Mouse (Mus musculus): Measurements from ENCODE around the gene Olfm2. TPM values are rescaled to one million over a fixed set of nuclear protein-coding genes. Genes with fewer than 3 reads are reported as not detected.
"Not testable (repeated sequence)": the region's sequence is repeated elsewhere in the genome, so short reads cannot be mapped to it uniquely, and the experiment has no call there.

Gene Olfm2
- polyA plus RNA-seq, 1 experiment from 2014 or later = 2.3 TPM

- WGBS (ENCODE audit: insufficient replicate concordance) = 62% methylated on average over 5 of the region's 5 CpGs
- Histone ChIP-seq H3K9ac (ENCODE audit: low read depth, low read length) (no peak overlapping the region), H3K27me3 (ENCODE audit: control insufficient read depth, insufficient read depth, low read length) (peaks cover 6% of the 10 kb centered on the region; the same call in 1 of the 2 replicates), H3K36me3 (ENCODE audit: control insufficient read depth, insufficient read depth, low read length) (no peaks in the 10 kb centered on the region), H3K4me3 (ENCODE audit: low read depth, low read length) (no peak overlapping the region), H3K4me1 (ENCODE audit: control insufficient read depth, insufficient read depth, low read length) (0 out of 2 replicates have a peak, but pooled peaks cover 5% of the 10 kb centered on the region), H3K9me3 (replicated peaks; ENCODE audit: control insufficient read depth, low read length) (no peaks in the 10 kb centered on the region), H3K27ac (ENCODE audit: low read depth, low read length) (no peak overlapping the region), H3K4me2 (no peak overlapping the region)
- no peak for ATAC-seq (replicated peaks; ENCODE audit: insufficient number of reproducible peaks, low FRiP score, low TSS enrichment)
These were observed 49.9 kb downstream of the Olfm2 start for GRCm38 (mm10) chr9:20696107-20696712.

- Histone ChIP-seq H3K9ac (ENCODE audit: low read depth, low read length) (peak overlapping the region; percentile 12; the same call in 1 of the 2 replicates), H3K9me3 (replicated peaks; ENCODE audit: control insufficient read depth, low read length) (no peaks in the 10 kb centered on the region), H3K4me3 (ENCODE audit: low read depth, low read length) (peak overlapping the region; percentile 26), H3K36me3 (ENCODE audit: control insufficient read depth, insufficient read depth, low read length) (no peaks in the 10 kb centered on the region), H3K27ac (ENCODE audit: low read depth, low read length) (no peak overlapping the region), H3K27me3 (ENCODE audit: control insufficient read depth, insufficient read depth, low read length) (peaks cover 6% of the 10 kb centered on the region; the same call in 1 of the 2 replicates), H3K4me2 (peak overlapping the region; percentile 65), H3K4me1 (ENCODE audit: control insufficient read depth, insufficient read depth, low read length) (peaks cover 9% of the 10 kb centered on the region)
- WGBS (ENCODE audit: insufficient replicate concordance) = 3% methylated on average over 25 of the region's 25 CpGs
- no peak for ATAC-seq (replicated peaks; ENCODE audit: insufficient number of reproducible peaks, low FRiP score, low TSS enrichment)
These were observed 51.4 kb downstream of the Olfm2 start for GRCm38 (mm10) chr9:20694721-20695235.

GRCm38 (mm10) chr9:20692863-20693262, 53.3 kb downstream of the Olfm2 start:
- Histone ChIP-seq H3K9me3 (replicated peaks; ENCODE audit: control insufficient read depth, low read length) (no peaks in the 10 kb centered on the region), H3K36me3 (ENCODE audit: control insufficient read depth, insufficient read depth, low read length) (no peaks in the 10 kb centered on the region), H3K4me3 (ENCODE audit: low read depth, low read length) (no peak overlapping the region), H3K27ac (ENCODE audit: low read depth, low read length) (no peak overlapping the region), H3K9ac (ENCODE audit: low read depth, low read length) (no peak overlapping the region), H3K4me1 (ENCODE audit: control insufficient read depth, insufficient read depth, low read length) (peaks cover 14% of the 10 kb centered on the region), H3K27me3 (ENCODE audit: control insufficient read depth, insufficient read depth, low read length) (peaks cover 6% of the 10 kb centered on the region; the same call in 1 of the 2 replicates), H3K4me2 (no peak overlapping the region)
- WGBS (ENCODE audit: insufficient replicate concordance) = 79% methylated on average over 3 of the region's 3 CpGs
- ATAC-seq (replicated peaks; ENCODE audit: insufficient number of reproducible peaks, low FRiP score, low TSS enrichment) = no peak

- not testable (repeated sequence) for H3K36me3 ChIP-seq (ENCODE audit: control insufficient read depth, insufficient read depth, low read length); ATAC-seq (replicated peaks; ENCODE audit: insufficient number of reproducible peaks, low FRiP score, low TSS enrichment); H3K9ac ChIP-seq (ENCODE audit: low read depth, low read length); H3K4me3 ChIP-seq (ENCODE audit: low read depth, low read length); H3K4me1 ChIP-seq (ENCODE audit: control insufficient read depth, insufficient read depth, low read length); H3K27me3 ChIP-seq (ENCODE audit: control insufficient read depth, insufficient read depth, low read length); H3K9me3 ChIP-seq (replicated peaks; ENCODE audit: control insufficient read depth, low read length); H3K4me2 ChIP-seq; H3K27ac ChIP-seq (ENCODE audit: low read depth, low read length)
- 87% methylated on average over 2 of the region's 2 CpGs for WGBS (ENCODE audit: insufficient replicate concordance)
These were observed 55.7 kb downstream of the Olfm2 start for GRCm38 (mm10) chr9:20690449-20690848.

GRCm38 (mm10) chr9:20689913-20690312, 56.2 kb downstream of the Olfm2 start:
- WGBS (ENCODE audit: insufficient replicate concordance) = 1% methylated on average over 4 of the region's 4 CpGs
- Histone ChIP-seq H3K4me3 (ENCODE audit: low read depth, low read length) (no peak overlapping the region), H3K27me3 (ENCODE audit: control insufficient read depth, insufficient read depth, low read length) (no peaks in the 10 kb centered on the region), H3K9ac (ENCODE audit: low read depth, low read length) (no peak overlapping the region), H3K9me3 (replicated peaks; ENCODE audit: control insufficient read depth, low read length) (no peaks in the 10 kb centered on the region), H3K4me2 (no peak overlapping the region), H3K36me3 (ENCODE audit: control insufficient read depth, insufficient read depth, low read length) (no peaks in the 10 kb centered on the region), H3K4me1 (ENCODE audit: control insufficient read depth, insufficient read depth, low read length) (peaks cover 8% of the 10 kb centered on the region), H3K27ac (ENCODE audit: low read depth, low read length) (peak overlapping the region; percentile 29; the same call in 1 of the 2 replicates)
- ATAC-seq (replicated peaks; ENCODE audit: insufficient number of reproducible peaks, low FRiP score, low TSS enrichment) = no peak

- Histone ChIP-seq H3K36me3 (ENCODE audit: control insufficient read depth, insufficient read depth, low read length) (no peaks in the 10 kb centered on the region), H3K9ac (ENCODE audit: low read depth, low read length) (no peak overlapping the region), H3K27ac (ENCODE audit: low read depth, low read length) (peak overlapping the region; percentile 29; the same call in 1 of the 2 replicates), H3K4me3 (ENCODE audit: low read depth, low read length) (no peak overlapping the region), H3K4me2 (no peak overlapping the region), H3K27me3 (ENCODE audit: control insufficient read depth, insufficient read depth, low read length) (no peaks in the 10 kb centered on the region), H3K9me3 (replicated peaks; ENCODE audit: control insufficient read depth, low read length) (no peaks in the 10 kb centered on the region), H3K4me1 (ENCODE audit: control insufficient read depth, insufficient read depth, low read length) (peaks cover 8% of the 10 kb centered on the region)
- WGBS (ENCODE audit: insufficient replicate concordance) = 83% methylated on average over 1 of the region's 1 CpGs
- no peak; the same call in 1 of the 2 replicates for ATAC-seq (replicated peaks; ENCODE audit: insufficient number of reproducible peaks, low FRiP score, low TSS enrichment)
These were observed 56.7 kb downstream of the Olfm2 start for GRCm38 (mm10) chr9:20689403-20689802.

DNA sequence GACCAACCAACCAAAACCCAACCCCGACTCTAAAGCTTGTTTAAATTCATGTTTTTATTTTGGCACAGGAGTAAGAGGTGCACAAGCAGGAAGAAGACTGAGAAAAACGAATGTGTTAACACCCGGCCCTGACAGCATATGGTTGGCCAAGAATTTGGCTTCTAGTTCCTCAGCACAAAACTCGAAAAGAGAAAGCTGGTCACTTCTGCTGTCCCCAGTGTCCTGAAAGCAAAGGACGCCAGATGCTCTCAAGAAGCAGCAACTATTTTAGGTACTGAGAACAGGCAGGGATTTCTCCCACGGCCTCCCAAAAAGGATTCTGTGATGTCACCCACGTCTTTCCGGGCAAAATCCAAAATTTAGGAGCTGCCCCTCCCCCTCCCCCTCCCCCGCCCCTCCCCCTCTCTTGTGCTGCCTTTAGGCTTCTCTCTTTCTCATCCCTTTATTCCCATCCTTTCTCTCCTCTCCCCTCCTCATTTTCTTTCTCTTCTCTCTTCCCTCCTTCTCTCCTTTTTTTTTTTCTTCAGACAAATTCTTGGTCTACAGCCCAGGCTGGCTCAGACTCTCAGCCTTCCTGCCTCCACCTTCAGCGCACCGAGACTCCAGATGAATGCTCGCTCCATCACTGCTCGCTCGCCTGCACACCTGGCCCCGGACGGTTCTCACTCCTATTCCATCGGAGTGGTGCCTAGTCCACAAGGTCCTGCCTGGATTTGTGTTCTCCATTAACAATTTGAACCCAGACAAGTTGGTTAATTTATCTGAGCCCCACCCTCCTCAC, 60.9 kb downstream of the Olfm2 start:
- no peaks in the 10 kb centered on the region for H3K27me3 ChIP-seq (ENCODE audit: control insufficient read depth, insufficient read depth, low read length)
- no peak overlapping the region for H3K9ac ChIP-seq (ENCODE audit: low read depth, low read length)
- no peak overlapping the region for H3K4me3 ChIP-seq (ENCODE audit: low read depth, low read length)
- H3K4me2 ChIP-seq = no peak overlapping the region
- WGBS (ENCODE audit: insufficient replicate concordance) = 50% methylated on average over 17 of the region's 17 CpGs
- no peaks in the 10 kb centered on the region for H3K36me3 ChIP-seq (ENCODE audit: control insufficient read depth, insufficient read depth, low read length)
- peaks cover 8% of the 10 kb centered on the region for H3K4me1 ChIP-seq (ENCODE audit: control insufficient read depth, insufficient read depth, low read length)
- H3K27ac ChIP-seq (ENCODE audit: low read depth, low read length) = no peak overlapping the region
- no peaks in the 10 kb centered on the region for H3K9me3 ChIP-seq (replicated peaks; ENCODE audit: control insufficient read depth, low read length)
- no peak for ATAC-seq (replicated peaks; ENCODE audit: insufficient number of reproducible peaks, low FRiP score, low TSS enrichment)

DNA sequence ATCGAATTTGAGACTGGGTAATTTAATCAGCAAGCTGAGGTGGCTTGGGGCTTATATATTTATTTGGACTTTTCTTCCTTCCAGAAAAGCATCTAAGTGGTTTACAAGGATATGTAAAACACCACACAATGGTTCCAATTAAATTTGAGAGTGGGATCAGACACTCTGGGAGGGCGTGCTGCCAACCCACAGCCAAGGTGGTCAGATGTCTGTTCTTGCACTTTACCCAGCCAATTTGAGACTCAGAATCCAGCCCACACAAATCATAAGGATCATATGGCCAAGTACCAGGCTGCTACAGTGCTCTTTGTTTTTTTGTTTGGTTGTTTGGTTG, 63.8 kb downstream of the Olfm2 start:
- H3K4me3 ChIP-seq (ENCODE audit: low read depth, low read length) = no peak overlapping the region
- 67% methylated on average over 2 of the region's 2 CpGs for WGBS (ENCODE audit: insufficient replicate concordance)
- ATAC-seq (replicated peaks; ENCODE audit: insufficient number of reproducible peaks, low FRiP score, low TSS enrichment) = no peak
- no peaks in the 10 kb centered on the region for H3K4me1 ChIP-seq (ENCODE audit: control insufficient read depth, insufficient read depth, low read length)
- H3K9ac ChIP-seq (ENCODE audit: low read depth, low read length) = no peak overlapping the region
- no peaks in the 10 kb centered on the region for H3K36me3 ChIP-seq (ENCODE audit: control insufficient read depth, insufficient read depth, low read length)
- no peaks in the 10 kb centered on the region for H3K9me3 ChIP-seq (replicated peaks; ENCODE audit: control insufficient read depth, low read length)
- H3K4me2 ChIP-seq = no peak overlapping the region
- no peak overlapping the region for H3K27ac ChIP-seq (ENCODE audit: low read depth, low read length)
- H3K27me3 ChIP-seq (ENCODE audit: control insufficient read depth, insufficient read depth, low read length) = no peaks in the 10 kb centered on the region

Measured in heart, embryonic 11.5 days (tissue).